Mouse (Mus musculus): ENCODE results near the gene Lin9.

Lin9 gene

GRCm38 (mm10) chr1:180707368-180707767 lies 66.4 kb downstream of the Lin9 start:
- DNase-seq (ENCODE audit: extremely low spot score): no peak

- DNase-seq (ENCODE audit: extremely low spot score): no peak
Measured at GRCm38 (mm10) chr1:180707813-180708212, 66.9 kb downstream of the Lin9 start.

DNA sequence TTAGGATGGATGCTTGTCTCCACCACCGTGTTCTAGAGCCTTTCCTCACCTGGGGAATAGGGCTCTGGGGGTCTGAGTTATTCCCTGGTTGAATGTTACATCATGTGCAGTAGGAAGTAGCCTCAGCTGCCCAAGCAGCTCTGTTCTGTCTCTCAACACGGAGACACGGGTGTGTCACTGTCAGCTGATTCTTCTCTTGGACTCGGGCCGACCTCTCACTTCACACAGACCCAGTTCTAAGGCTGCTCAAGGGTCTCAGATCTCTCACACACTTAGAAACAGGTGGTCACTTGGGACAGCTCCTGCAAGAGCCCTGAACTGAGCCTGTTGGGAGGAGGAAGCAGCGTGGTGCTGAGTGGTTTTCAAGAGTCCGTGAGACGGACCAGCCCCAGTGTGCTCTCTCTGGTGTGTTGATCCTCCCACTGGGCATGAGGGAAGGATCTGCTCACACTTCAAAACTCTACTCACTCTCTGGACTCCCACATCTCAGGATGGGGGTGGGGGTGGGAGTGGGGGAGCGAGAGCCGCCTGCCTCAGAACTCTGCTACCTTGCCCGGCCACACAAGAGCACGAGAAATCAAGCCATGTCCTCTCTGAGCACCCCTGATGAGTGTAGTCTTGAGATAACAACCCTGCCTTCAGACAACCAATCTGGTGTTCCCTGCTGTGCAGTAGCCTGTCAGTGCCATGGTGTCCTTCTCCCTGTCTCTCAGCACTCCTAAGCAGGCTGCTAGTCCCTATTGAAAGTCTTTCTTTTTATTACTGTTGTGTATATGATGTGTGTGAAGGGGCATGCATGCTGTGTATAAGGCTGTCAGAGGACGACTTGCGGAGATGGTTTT lies 68.2 kb downstream of the Lin9 start:
- DNase-seq (ENCODE audit: extremely low spot score): no peak

DNA sequence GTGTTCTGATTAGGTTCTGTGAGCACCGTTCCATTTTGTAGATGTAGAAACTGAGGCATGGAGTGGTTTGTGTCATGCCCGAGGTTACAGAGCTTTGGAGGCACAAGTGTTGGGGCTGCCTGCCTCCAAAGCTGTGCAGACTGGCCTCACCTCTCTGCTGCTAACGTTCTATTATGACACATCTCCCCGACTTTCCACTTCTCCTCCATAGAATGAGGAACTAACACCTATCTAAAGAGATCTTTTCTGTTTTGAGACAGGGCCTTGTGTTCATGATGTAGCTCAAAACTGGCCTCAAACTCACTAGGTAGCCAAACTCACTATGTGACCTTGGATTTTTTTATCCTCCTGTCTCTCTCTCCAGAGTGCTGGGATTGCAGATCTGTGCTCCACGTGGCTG lies 77.8 kb downstream of the Lin9 start:
- no peak for DNase-seq (ENCODE audit: extremely low spot score)

DNA sequence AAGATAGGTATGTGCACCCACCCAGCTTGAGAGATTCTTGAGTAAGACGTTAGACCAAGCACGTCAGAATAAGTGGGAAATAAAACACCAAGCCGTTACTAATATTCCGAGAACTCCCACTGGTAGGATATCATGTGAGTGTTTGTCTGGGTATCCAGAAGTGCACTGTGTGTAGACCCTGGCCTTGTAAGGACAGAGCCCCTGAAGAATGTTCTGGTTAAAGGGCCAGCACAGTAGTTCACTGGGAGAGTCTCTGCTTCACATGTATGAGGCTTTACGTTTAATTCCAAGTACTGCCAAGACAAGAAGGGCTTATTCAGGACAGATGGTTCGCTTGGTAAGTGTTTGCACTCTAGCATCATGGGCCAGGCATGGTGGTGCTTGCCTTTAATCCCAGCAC lies 78.5 kb downstream of the Lin9 start:
- no peak for DNase-seq (ENCODE audit: extremely low spot score)

- peak; percentile 88 for DNase-seq (ENCODE audit: extremely low spot score)
Measured at GRCm38 (mm10) chr1:180719951-180720689, 79.2 kb downstream of the Lin9 start.

- no peak for DNase-seq (ENCODE audit: extremely low spot score)
Measured at GRCm38 (mm10) chr1:180722608-180723007, 81.7 kb downstream of the Lin9 start.

DNA sequence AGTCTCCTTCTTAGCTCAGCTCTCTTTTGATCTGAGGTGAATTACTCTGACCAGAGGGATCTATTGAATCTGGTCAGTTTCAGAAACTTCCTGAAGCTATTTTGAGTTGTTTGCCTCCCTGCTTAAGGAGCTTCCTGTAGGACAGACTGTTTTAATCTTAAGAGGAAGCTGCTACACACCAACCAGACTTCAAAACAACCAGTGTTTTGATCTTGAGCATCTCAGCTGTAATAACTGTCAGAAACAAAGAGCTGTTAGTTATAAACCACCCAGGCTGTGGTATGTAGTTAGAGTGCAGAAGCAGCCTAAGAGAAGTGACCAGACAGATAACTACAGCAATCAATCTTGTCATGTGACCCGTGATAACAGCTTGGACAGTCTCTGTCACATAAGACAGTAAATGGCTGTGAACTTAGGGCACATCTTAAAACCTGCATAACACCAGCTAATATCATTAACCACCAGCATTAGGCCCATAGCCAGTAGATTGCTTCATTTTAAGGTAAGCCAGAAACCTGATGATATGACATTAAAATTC lies 82.8 kb downstream of the Lin9 start:
- DNase-seq (ENCODE audit: extremely low spot score): no peak

DNA sequence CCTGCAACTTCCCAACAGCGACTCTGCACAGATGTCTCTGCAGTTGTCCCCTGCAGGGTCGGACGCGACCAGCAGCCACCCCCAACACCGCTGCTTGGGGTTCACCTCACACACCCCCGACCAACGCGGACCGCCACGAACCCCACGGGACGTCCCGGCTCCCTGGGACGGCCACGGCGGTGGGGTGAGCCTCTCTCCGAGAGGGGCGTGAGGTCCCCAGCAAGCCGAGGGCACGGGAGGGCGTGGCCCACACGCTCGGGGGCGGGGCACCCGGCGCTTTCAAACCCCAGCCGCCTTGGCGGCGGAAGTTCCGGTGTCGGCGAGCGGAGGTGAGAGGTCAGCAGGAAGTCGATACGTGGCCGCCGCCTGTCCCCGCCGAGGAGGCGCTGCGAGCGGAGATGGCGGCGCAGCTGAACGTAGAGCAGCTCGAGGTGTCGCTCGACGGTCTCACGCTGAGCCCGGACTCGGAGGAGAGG lies 84.8 kb downstream of the Lin9 start, which contains the start of gene Acbd3:
Gene Acbd3, plus strand, starts transcription at position 340 of the 476 bp plus-strand sequence.
- DNase-seq (ENCODE audit: extremely low spot score): peak; percentile 94

GRCm38 (mm10) chr1:180726183-180726582 lies 85.2 kb downstream of the Lin9 start:
- DNase-seq (ENCODE audit: extremely low spot score): no peak

DNA sequence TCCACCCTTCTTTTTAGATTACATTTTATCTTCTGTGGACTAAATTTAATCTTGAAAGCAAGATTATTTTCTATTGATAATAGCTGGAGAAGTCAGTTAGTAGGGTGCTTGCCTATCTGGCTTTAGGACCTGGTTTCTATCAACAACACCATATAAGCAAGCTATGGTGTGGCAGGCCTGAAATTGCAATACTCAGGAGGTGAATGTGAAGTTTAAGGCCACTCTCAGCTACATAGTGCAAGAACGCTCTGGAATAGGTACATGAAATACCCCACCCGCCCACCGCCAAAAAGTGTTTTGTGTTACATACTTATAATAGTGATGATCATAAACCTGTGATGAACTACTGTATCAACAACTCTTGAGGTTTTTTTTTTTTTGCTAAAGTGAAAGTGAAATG lies 88.3 kb downstream of the Lin9 start:
- no peak for DNase-seq (ENCODE audit: extremely low spot score)

Data from embryo, embryonic 9.5 days (tissue).